Mouse (Mus musculus) liver, embryonic 12.5 days (tissue): ENCODE data around the gene Rbm47. TPM values are rescaled to one million over a fixed set of nuclear protein-coding genes. Genes with fewer than 3 reads are reported as not detected.

ENCODE experiments used
- ATAC-seq: fragments of 200-750 bp; cut with Nextera tagmentation; 2 replicates; pipeline ENCODE4 v1.8.0; 2017; ENCODE audit warnings: moderate number of reproducible peaks, mild to moderate bottlenecking, moderate library complexity
- H3K27ac ChIP-seq: fragments of 300-500 bp; sonication (generic); 2 replicates; pipeline ENCODE4 v1.5.1; 2016; ENCODE audit warnings: mild to moderate bottlenecking
- H3K27me3 ChIP-seq: fragments of 300-500 bp; sonication (generic); replicated peaks from 2 replicates; pipeline ENCODE4 v1.6.1; 2016; ENCODE audit warnings: mild to moderate bottlenecking, moderate library complexity
- H3K36me3 ChIP-seq: fragments of 300-500 bp; sonication (generic); 2 replicates; pipeline ENCODE4 v1.6.1; 2016; ENCODE audit warnings: mild to moderate bottlenecking, moderate library complexity
- H3K4me1 ChIP-seq: fragments of 300-500 bp; sonication (generic); 2 replicates; pipeline ENCODE4 v1.6.1; 2016
- H3K4me2 ChIP-seq: fragments of 300-500 bp; sonication (generic); 2 replicates; pipeline ENCODE4 v1.6.1; 2016; ENCODE audit warnings: mild to moderate bottlenecking, moderate library complexity
- H3K4me3 ChIP-seq: fragments of 300-500 bp; sonication (generic); 2 replicates; pipeline ENCODE4 v1.5.1; 2016; ENCODE audit warnings: mild to moderate bottlenecking, moderate library complexity
- H3K9ac ChIP-seq: fragments of 300-500 bp; sonication (generic); 2 replicates; pipeline ENCODE4 v1.6.1; 2016; ENCODE audit warnings: mild to moderate bottlenecking, moderate library complexity
- H3K9me3 ChIP-seq: fragments of 300-500 bp; sonication (generic); replicated peaks from 2 replicates; pipeline ENCODE4 v1.6.1; 2016; ENCODE audit warnings: mild to moderate bottlenecking, moderate library complexity
- WGBS: fragments of 180-500 bp; shearing (Covaris S2); methylation state at CpG from one replicate; pipeline ENCODE4 v1.1.7; 2016; ENCODE audit not compliant: insufficient replicate concordance; 5-methylcytosine and 5-hydroxymethylcytosine counted together
- polyA plus RNA-seq: library from polyadenylated mRNA; unstranded; fragments of >200 nt; fragmentation: Nextera tagmentation; extraction: Ambion mirVana; gene quantifications from 2 replicates; pipeline ENCODE4 v1.2.1, GENCODE M21; 2016

The Rbm47 gene
- polyA plus RNA-seq, 1 experiment from 2014 or later: 9.4 TPM

GRCm38 (mm10) chr5:66153486-66153885 lies 19.4 kb downstream of the Rbm47 start:
- no peak overlapping the region for H3K4me2 ChIP-seq
- no peaks in the 10 kb centered on the region for H3K36me3 ChIP-seq
- peaks cover 65% of the 10 kb centered on the region for H3K27me3 ChIP-seq
- H3K4me3 ChIP-seq: no peak overlapping the region
- 23% methylated on average over 5 of the region's 5 CpGs for WGBS
- no peak overlapping the region for H3K9ac ChIP-seq
- H3K9me3 ChIP-seq: no peaks in the 10 kb centered on the region
- H3K4me1 ChIP-seq: 0 out of 2 replicates have a peak, but pooled peaks cover 2% of the 10 kb centered on the region
- no peak for ATAC-seq
- no peak overlapping the region for H3K27ac ChIP-seq

GRCm38 (mm10) chr5:66151301-66152188 lies 21.4 kb downstream of the Rbm47 start:
- no peaks in the 10 kb centered on the region for H3K9me3 ChIP-seq
- peak overlapping the region; percentile 56; the same call in 1 of the 2 replicates for H3K27ac ChIP-seq
- 0 out of 2 replicates have a peak, but pooled peaks cover 2% of the 10 kb centered on the region for H3K4me1 ChIP-seq
- H3K4me3 ChIP-seq: peak overlapping the region; percentile 48
- H3K36me3 ChIP-seq: no peaks in the 10 kb centered on the region
- WGBS: 6% methylated on average over 37 of the region's 37 CpGs
- H3K4me2 ChIP-seq: peak overlapping the region; percentile 61
- peak; percentile 47 for ATAC-seq
- no peak overlapping the region for H3K9ac ChIP-seq
- H3K27me3 ChIP-seq: peaks cover 73% of the 10 kb centered on the region

GRCm38 (mm10) chr5:66150706-66151300 lies 22.1 kb downstream of the Rbm47 start:
- Histone ChIP-seq H3K9me3 (no peaks in the 10 kb centered on the region), H3K27ac (peak overlapping the region; percentile 56; the same call in 1 of the 2 replicates), H3K27me3 (peaks cover 73% of the 10 kb centered on the region), H3K4me1 (0 out of 2 replicates have a peak, but pooled peaks cover 2% of the 10 kb centered on the region), H3K9ac (0 out of 2 replicates have a peak overlapping the region, but pooled peaks have one; percentile 19), H3K4me3 (peak overlapping the region; percentile 48), H3K36me3 (no peaks in the 10 kb centered on the region), H3K4me2 (peak overlapping the region; percentile 61)
- peak; percentile 15; the same call in 1 of the 2 replicates for ATAC-seq
- under 1% methylated on average over 43 of the region's 43 CpGs for WGBS

GRCm38 (mm10) chr5:66150106-66150705 lies 22.7 kb downstream of the Rbm47 start:
- Histone ChIP-seq H3K9me3 (no peaks in the 10 kb centered on the region), H3K4me3 (peak overlapping the region; percentile 48), H3K27me3 (peaks cover 73% of the 10 kb centered on the region), H3K27ac (no peak overlapping the region), H3K9ac (0 out of 2 replicates have a peak overlapping the region, but pooled peaks have one; percentile 19), H3K4me1 (0 out of 2 replicates have a peak, but pooled peaks cover 2% of the 10 kb centered on the region), H3K36me3 (no peaks in the 10 kb centered on the region), H3K4me2 (peak overlapping the region; percentile 61)
- 2% methylated on average over 18 of the region's 18 CpGs for WGBS
- no peak for ATAC-seq

GRCm38 (mm10) chr5:66149571-66149970 lies 23.3 kb downstream of the Rbm47 start:
- no peak overlapping the region for H3K9ac ChIP-seq
- no peaks in the 10 kb centered on the region for H3K9me3 ChIP-seq
- WGBS: 20% methylated on average over 3 of the region's 3 CpGs
- peaks cover 70% of the 10 kb centered on the region for H3K27me3 ChIP-seq
- H3K36me3 ChIP-seq: no peaks in the 10 kb centered on the region
- 0 out of 2 replicates have a peak, but pooled peaks cover 2% of the 10 kb centered on the region for H3K4me1 ChIP-seq
- 0 out of 2 replicates have a peak overlapping the region, but pooled peaks have one; percentile 48 for H3K4me3 ChIP-seq
- no peak for ATAC-seq
- peak overlapping the region; percentile 61 for H3K4me2 ChIP-seq
- H3K27ac ChIP-seq: no peak overlapping the region

GRCm38 (mm10) chr5:66149111-66149510 lies 23.8 kb downstream of the Rbm47 start:
- Histone ChIP-seq H3K27me3 (peaks cover 65% of the 10 kb centered on the region), H3K27ac (no peak overlapping the region), H3K4me1 (0 out of 2 replicates have a peak, but pooled peaks cover 2% of the 10 kb centered on the region), H3K4me3 (no peak overlapping the region), H3K4me2 (no peak overlapping the region), H3K36me3 (no peaks in the 10 kb centered on the region), H3K9ac (no peak overlapping the region), H3K9me3 (no peaks in the 10 kb centered on the region)
- 55% methylated on average over 2 of the region's 2 CpGs for WGBS
- no peak for ATAC-seq

- no peak for ATAC-seq
- 82% methylated on average over 3 of the region's 3 CpGs for WGBS
- H3K4me2 ChIP-seq: no peak overlapping the region
- no peak overlapping the region for H3K9ac ChIP-seq
- H3K36me3 ChIP-seq: no peaks in the 10 kb centered on the region
- H3K4me3 ChIP-seq: no peak overlapping the region
- 0 out of 2 replicates have a peak, but pooled peaks cover 2% of the 10 kb centered on the region for H3K4me1 ChIP-seq
- no peaks in the 10 kb centered on the region for H3K9me3 ChIP-seq
- peaks cover 47% of the 10 kb centered on the region for H3K27me3 ChIP-seq
- no peak overlapping the region for H3K27ac ChIP-seq
Observed at GRCm38 (mm10) chr5:66147313-66147712, 25.6 kb downstream of the Rbm47 start.

GRCm38 (mm10) chr5:66145583-66145982 lies 27.3 kb downstream of the Rbm47 start:
- Histone ChIP-seq H3K4me3 (no peak overlapping the region), H3K27me3 (peaks cover 30% of the 10 kb centered on the region), H3K4me2 (no peak overlapping the region), H3K27ac (no peak overlapping the region), H3K9me3 (no peaks in the 10 kb centered on the region), H3K9ac (no peak overlapping the region), H3K36me3 (no peaks in the 10 kb centered on the region), H3K4me1 (no peaks in the 10 kb centered on the region)
- no peak for ATAC-seq
- 66% methylated on average over 5 of the region's 5 CpGs for WGBS

- Histone ChIP-seq H3K27ac (no peak overlapping the region), H3K4me3 (no peak overlapping the region), H3K4me2 (no peak overlapping the region), H3K9me3 (no peaks in the 10 kb centered on the region), H3K9ac (no peak overlapping the region), H3K4me1 (peaks cover 6% of the 10 kb centered on the region; the same call in 1 of the 2 replicates), H3K27me3 (peaks cover 18% of the 10 kb centered on the region), H3K36me3 (no peaks in the 10 kb centered on the region)
- WGBS: 61% methylated on average over 14 of the region's 14 CpGs
- ATAC-seq: no peak
Observed at GRCm38 (mm10) chr5:66143093-66144032, 29.6 kb downstream of the Rbm47 start.

GRCm38 (mm10) chr5:66141474-66141873 lies 31.4 kb downstream of the Rbm47 start:
- no peak overlapping the region for H3K4me2 ChIP-seq
- ATAC-seq: no peak
- no peaks in the 10 kb centered on the region for H3K36me3 ChIP-seq
- no peak overlapping the region for H3K9ac ChIP-seq
- H3K4me3 ChIP-seq: no peak overlapping the region
- no peak overlapping the region for H3K27ac ChIP-seq
- 71% methylated on average over 4 of the region's 4 CpGs for WGBS
- H3K9me3 ChIP-seq: no peaks in the 10 kb centered on the region
- H3K27me3 ChIP-seq: peaks cover 10% of the 10 kb centered on the region; the same call in 1 of the 2 replicates
- H3K4me1 ChIP-seq: peaks cover 8% of the 10 kb centered on the region; the same call in 1 of the 2 replicates
